Mouse (Mus musculus): Measurements from ENCODE around the gene Hist2h3b.
"Not testable (repeated sequence)": the region's sequence is repeated elsewhere in the genome, so short reads cannot be mapped to it uniquely, and the experiment has no call there.

Hist2h3b gene

DNA sequence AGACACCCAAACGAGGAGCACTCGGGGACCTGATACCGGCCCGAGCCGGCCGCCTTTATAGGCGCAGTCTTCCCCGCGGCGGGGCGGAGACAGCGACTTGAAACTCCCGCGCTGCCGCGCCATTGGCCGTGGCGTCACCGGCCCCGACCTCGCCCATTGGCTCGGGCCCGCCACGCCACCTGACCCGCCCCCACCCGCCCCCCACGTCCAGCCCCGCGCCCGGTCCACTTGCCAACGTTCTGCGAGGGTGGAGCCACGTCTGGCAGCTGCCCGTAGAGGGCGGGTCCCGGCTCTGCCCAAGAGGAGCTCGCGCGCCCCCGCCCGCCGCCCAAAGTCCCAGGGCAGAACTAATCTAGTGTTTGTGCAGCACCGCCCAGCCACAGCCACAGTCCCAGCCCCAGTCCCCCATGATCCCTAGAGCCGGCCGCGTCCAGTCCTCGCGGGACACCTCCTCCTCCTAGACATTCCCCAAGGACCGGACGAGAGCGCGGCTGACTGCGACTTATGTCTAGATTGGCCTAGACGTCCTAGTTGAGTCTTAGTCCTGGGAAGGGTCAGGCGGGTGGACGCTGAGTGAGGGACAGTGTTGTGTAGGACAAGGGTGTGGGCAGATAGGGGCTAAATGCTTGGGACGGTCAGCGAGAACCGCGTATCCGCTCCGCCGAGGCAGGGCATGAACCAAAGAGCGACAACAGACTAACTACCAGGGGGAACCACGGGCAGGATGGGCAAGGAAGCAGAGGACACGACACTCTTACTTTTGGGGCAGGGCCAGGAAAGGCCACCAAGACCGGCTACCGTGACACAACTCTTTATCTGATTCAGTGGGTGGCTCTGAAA lies 29.3 kb upstream of the Hist2h3b start, which contains the start of gene Hist2h3c2:
Hist2h3c2 (minus strand) TSS at position 174 of the 840 bp plus-strand sequence.
- DNase-seq (ENCODE audit: low spot score in 2 of 2): peak; percentile 44 to 56

DNA sequence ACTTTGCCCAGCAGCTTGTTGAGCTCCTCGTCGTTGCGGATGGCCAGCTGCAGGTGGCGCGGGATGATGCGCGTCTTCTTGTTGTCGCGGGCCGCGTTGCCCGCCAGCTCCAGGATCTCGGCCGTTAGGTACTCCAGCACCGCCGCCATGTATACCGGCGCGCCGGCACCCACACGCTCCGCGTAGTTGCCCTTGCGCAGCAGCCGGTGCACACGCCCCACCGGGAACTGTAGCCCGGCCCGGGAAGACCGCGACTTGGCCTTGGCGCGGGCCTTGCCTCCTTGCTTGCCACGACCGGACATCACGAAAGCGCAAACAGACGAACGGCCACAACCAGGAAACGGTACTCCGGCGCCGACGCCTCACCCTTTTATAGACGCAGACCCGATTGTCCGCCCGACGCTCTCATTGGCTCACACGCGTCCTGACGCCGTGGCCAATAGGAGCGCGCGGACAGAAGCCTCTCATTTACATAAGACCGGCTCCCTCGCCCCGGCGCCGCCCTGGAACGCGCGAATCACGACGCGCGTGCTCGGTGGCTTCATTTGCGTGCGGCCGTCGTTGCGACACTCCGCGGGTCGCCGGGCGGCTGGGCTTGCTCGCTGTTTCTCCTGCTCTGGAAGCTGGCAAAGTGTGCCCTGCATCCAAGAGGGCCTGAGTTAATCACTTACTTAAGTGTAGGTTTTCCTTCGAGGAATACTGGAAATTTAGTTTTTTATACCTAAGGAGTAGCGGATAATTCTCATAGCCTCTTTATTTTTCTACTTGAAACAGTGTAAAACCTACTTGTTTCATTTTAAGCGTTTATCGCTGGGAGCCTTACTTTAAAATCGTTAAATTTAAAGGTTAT lies 28.3 kb upstream of the Hist2h3b start, which contains the start of gene Hist2h2aa2:
Hist2h2aa2 (minus strand) TSS at position 328 of the 850 bp plus-strand sequence.
- DNase-seq (ENCODE audit: low spot score in 2 of 2): peak; percentile 93 to 94

DNA sequence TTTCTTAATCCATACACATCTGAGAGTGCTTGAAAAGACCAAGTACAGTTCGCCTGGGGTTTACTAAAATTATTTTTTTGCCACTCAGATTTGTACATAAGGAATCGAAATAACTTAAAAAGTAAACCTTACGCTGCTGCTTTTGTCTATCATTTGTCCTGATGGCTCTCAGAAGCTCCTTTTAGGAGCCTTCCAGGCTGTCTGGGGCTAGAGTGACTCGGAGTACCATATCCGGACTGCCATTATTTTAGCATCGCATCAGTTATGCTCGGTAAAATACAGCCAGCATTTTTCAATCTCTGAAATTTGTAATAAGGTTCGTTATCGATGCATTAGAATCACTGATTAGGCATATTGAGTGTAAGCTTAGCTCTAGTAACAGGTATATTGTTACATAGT lies 27.7 kb upstream of the Hist2h3b start:
- no peak for DNase-seq (ENCODE audit: low spot score in 2 of 2)

DNA sequence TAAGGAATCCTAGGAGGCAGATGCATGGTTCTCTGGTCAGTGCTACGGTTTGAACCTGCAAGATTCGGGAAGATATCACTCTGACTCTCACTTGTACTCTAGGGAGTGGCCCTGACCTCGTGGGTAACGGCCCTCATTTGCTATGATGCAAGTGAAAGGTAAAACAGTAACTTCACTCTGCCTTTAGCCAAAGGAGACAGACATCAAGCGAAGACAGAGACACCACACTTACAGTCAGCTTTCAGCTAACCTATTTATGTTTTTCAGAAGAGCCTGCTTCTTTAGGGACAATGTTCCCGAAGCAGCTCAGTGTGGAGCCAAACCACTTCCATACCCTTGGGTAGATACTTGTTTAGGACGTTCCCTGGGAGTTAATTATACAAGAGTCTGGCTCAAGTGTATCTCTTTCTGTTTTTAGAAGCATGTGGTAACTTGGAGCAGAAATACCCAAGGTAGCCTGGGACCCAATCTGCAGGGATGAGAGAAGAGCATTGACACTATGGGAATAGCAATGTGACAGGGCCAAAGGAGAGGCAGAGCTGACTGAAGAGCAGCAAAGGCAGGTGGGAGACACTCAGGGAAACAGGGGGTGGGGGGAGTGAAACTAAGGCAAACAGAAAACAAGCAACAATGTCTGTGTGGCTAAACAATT lies 24.4 kb upstream of the Hist2h3b start:
- no peak for DNase-seq (ENCODE audit: low spot score in 2 of 2)

DNA sequence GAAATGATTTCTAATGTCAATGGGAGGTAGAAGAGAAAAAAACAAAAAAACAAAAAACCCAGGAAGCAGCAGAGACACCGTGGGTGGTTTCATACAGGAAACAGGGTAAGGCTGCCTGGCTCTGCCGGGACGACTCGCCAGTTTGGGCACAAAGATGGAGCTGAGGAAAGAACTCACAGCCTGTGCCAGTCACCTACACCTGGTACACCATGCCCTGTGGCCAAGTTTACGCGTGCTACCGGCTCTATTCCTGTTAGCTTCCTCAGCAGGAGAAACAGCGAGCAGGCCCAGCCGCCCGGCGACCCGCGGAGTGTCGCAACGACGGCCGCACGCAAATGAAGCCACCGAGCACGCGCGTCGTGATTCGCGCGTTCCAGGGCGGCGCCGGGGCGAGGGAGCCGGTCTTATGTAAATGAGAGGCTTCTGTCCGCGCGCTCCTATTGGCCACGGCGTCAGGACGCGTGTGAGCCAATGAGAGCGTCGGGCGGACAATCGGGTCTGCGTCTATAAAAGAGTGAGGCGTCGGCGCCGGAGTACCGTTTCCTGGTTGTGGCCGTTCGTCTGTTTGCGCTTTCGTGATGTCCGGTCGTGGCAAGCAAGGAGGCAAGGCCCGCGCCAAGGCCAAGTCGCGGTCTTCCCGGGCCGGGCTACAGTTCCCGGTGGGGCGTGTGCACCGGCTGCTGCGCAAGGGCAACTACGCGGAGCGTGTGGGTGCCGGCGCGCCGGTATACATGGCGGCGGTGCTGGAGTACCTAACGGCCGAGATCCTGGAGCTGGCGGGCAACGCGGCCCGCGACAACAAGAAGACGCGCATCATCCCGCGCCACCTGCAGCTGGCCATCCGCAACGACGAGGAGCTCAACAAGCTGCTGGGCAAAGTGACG lies 23.2 kb upstream of the Hist2h3b start, which contains the start of gene Hist2h2aa1:
Hist2h2aa1 (plus strand) TSS at position 495 of the 884 bp plus-strand sequence.
- DNase-seq (ENCODE audit: low spot score in 2 of 2): peak; percentile 79 to 87

DNA sequence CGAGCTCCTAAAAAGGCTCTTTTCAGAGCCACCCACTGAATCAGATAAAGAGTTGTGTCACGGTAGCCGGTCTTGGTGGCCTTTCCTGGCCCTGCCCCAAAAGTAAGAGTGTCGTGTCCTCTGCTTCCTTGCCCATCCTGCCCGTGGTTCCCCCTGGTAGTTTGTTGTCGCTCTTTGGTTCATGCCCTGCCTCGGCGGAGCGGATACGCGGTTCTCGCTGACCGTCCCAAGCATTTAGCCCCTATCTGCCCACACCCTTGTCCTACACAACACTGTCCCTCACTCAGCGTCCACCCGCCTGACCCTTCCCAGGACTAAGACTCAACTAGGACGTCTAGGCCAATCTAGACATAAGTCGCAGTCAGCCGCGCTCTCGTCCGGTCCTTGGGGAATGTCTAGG lies 22.4 kb upstream of the Hist2h3b start:
- DNase-seq (ENCODE audit: low spot score in 2 of 2): not testable (repeated sequence)

DNA sequence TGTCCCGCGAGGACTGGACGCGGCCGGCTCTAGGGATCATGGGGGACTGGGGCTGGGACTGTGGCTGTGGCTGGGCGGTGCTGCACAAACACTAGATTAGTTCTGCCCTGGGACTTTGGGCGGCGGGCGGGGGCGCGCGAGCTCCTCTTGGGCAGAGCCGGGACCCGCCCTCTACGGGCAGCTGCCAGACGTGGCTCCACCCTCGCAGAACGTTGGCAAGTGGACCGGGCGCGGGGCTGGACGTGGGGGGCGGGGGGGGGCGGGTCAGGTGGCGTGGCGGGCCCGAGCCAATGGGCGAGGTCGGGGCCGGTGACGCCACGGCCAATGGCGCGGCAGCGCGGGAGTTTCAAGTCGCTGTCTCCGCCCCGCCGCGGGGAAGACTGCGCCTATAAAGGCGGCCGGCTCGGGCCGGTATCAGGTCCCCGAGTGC lies 22.0 kb upstream of the Hist2h3b start, which contains the start of gene Hist2h3c1:
Hist2h3c1 (plus strand) TSS at position 259 of the 430 bp plus-strand sequence.
- DNase-seq (ENCODE audit: low spot score in 2 of 2): not testable (repeated sequence)

DNA sequence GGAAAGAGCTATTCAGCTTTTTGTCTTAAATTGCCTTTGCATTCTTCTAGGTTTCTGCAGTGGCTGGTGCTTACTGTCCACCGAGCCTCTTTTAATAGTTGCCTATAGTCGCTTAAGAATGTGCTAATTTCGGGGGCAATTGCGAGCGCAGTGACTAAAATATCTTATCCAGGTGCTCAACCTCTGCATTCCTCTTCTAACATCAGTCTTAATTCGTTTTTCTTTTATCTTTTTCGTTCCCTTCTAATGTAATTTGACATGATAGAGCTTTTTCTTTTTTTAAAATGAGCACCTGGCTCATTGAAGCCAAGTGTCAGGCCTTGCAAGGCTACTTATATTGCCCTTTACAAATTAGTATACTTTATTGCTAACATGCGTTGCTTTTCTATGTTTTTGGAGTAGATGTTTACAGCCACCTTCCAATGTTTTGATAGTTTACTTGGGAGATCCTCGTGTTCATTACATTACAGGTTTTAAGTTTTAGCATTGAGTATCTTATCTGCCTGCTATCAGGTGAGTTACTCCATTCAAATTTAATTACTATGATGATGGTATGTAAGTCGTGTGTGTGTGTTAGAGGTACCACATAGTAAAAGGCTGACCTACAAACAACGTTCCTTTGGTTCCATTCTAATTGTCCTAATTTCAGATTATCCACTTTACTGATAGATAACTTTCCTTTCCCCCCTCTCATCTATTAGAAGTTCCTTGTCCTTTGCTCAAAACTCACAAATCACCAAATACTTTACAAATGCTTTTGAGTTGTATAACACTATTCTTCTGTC lies 20.9 kb upstream of the Hist2h3b start:
- no peak for DNase-seq (ENCODE audit: low spot score in 2 of 2)

DNA sequence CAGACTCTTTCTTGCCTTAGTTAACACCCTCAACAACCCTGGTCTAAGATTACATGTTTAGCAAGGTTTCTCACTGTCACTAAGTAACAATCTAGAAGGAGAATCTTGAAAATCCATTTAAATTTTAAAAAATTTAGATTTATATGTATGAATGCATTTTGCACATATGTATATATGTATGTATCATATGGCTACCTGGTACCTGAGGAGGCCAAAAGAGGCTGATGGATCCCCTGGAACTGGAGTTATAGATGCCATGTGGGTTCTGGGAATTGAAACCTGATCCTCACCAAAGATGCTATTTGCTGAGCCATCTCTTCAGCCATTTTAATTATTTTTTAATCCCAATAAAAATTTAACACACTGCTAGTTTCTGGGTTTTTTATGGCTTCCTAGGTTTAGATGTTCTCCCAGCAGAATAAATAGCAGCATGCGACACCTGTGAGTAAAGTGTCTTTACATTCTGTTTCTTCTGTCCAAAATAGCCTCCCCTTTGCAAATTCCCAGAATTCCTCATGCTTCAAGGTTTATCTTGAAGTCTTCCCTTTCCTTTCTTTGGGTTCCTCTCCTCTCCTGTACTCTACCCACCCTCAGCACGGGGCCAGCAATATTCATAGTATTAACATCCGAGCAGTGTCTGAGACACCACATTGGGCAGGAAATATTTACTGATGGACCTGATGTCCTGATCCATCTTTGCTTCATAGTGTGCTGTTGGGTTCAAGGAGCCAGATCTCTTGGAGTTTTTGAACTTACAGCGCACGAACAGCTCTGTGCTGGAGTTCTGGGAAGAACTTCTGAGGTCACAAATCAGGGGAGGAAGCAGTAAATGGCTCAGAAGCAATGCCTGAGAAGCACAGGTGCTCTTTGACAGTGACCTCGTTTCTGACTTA lies 20.1 kb upstream of the Hist2h3b start:
- no peak for DNase-seq (ENCODE audit: low spot score in 2 of 2)

DNA sequence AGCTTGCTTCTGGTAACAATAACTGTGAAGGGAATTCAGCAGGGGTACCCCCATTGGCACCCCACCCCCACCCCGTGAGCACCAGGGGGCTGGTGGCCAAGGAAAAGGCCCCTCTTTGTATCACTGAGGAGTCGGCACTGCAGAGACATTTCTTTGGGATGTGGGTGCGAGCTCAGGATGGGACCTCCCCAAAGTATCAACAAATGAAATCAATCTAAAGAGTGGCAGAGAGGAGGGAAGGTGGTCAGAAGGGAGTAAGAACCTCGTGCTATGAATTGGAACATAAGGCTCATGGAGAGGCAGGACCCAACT lies 19.5 kb upstream of the Hist2h3b start:
- no peak for DNase-seq (ENCODE audit: low spot score in 2 of 2)

DNA sequence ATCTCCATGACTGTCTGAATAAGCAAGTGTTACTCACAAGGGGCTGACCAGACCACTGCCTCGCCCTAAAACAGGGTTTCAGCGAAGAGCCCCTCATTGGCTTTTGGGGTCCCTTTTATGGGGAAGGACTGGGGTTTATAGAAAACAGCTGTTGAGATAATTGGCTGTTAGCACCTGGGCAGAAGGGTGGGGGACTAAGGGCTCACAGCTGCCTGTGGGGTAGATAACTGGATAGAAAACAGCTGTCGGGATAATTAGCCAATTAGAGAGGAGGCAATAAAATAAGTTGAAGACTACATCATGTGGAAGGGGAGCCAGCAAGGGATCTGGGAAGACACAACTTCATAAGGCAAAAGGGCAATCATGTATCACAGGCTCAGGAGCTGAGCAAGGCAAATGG lies 17.6 kb upstream of the Hist2h3b start:
- no peak for DNase-seq (ENCODE audit: low spot score in 2 of 2)

DNA sequence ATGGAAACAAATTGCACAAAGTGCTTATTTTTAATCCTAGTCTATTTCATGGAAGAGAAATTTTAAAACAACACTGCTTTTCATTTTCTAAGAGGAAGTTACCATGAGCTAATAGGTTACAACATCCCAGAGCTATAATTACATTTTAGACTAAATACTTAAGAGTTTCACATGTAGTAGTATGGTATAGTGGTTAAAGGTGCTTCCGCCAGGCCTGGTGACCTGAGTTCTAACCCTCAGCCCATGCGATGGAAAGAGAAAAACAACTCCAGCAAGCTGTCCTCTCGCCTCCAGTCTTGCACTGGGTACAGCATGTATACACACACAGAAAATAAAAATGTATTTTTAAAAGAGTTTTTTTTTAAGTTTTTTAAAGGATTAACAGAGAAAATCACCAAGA lies 16.7 kb upstream of the Hist2h3b start:
- DNase-seq (ENCODE audit: low spot score in 2 of 2): no peak

DNA sequence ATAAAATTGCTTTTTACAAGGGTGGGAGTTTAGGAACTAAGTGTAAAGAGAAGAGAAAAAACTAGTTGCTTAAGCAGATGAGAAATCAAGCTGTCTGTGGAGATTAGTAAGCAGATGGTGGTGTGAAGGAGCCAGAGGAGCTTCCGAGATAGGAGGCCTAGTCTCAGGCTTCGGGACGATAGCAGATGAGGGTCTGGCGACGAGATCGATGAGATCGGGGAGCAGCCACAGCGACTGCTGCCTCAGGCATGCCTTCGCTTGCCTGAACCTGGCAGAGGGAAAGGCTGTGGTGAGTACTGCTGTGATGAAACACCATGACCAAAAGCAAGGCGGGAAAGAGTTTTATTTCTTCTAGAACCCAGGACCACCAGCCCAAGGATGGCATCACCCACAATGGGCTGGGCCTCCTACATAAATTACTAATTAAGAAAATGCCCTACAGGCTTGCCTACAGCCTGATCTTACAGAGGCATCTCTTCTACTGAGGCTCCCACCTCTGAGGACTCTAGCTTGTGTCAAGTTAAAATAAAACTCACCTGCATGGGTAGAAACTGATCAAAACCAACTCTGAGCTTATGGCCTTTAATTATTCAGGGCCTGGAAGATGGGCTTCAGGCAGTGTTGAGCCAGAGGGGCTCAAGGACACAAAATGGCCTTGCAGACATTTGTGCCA lies 13.6 kb upstream of the Hist2h3b start:
- DNase-seq (ENCODE audit: low spot score in 2 of 2): no peak

DNA sequence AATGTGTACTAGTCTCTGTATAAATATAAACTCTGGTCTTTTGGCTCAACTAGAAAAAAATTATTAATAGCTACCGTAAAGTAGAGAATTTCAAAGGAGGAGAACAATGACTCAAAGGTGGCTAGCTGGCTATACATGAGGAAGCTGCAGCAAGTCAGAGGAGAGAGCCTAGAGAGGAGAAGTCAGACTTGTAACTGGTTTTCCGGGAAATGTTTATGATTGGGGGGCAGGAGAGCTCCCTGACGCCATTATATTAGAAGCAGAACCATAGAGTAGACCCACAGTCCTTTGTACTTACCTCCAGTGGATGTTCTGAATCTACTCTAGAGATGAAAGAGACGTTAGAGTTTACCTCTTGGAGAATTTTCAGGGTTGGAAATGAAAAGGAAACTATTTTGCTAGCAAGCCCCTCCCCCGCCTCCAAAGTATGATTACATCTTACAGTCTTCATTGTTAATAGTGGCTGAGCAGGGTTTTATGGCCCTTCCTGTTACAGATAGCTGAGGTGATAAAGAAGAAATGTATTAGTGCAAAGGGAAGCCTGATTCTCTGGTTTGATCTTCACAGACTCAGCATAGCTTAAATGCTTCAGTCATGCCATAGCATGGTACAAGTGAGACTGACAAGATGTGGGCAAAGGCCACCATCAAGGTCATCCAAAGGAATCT lies 12.4 kb upstream of the Hist2h3b start:
- DNase-seq (ENCODE audit: low spot score in 2 of 2): no peak

DNA sequence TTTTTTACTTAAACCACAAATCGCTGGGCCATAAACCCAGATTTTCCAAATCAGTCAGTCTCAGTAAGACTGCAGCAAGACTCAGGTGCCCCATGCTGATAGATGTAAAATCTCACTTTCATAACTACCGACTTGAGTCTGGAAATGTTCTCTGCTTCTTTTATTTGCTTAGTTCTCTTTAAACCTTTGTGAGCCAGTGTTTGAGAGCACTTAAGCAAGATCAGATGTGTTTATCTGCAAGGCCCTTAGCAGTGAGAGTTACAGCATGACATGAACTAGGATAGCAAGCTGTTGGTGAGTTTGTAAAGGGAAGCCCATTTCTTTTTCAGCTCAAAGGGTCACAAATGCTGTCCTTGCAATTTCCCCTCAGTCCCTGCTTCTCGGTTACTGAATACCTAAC lies 11.3 kb upstream of the Hist2h3b start:
- no peak for DNase-seq (ENCODE audit: low spot score in 2 of 2)

DNA sequence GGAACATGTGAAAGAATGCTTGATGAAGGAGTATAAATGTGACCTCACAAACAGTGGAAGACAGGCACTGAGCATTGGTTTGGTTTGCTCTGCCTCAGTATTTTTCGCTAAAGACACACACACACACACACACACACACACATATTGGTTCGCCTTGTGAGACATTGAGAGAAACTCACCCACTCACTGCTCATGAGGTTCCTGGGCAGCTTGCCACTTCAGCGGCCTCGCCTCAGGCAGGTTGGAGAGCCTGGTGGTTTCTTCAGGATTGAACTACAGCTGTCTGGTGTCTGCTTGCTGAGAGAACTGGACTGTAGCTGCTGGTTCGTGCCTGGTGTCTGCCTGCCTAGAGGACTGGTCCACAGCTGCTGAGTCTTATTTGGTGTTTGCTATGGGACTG lies 8.2 kb upstream of the Hist2h3b start:
- no peak for DNase-seq (ENCODE audit: low spot score in 2 of 2)

DNA sequence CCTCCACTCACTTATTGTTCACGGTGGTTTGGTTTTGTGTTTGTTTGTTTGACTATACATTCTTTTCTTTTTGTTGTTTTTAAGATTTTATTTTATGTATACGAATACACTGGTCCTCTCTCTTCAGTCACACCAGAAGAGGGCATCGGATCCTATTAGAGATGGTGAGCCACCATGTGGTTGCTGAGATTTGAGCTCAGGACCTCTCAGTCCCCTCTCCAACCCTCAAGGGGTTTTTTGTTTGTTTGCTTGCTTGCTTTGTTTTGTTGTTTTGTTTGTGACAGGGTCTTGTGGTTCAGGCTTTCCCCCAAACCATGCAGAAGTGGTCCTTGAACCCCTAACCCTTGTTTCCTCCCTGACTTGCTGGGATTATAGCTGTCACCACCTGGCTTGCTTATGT lies 6.8 kb upstream of the Hist2h3b start:
- no peak for DNase-seq (ENCODE audit: low spot score in 2 of 2)

Data from natural killer cell, adult 2 months (primary cell).